Mouse (Mus musculus) cerebellum, adult 9-10 months (tissue): Measurements from ENCODE around the gene Kif26b.

Source experiments
- DNase-seq: peaks from one replicate; pipeline ENCODE4 v3.0.0; 2022

The Kif26b gene

DNA sequence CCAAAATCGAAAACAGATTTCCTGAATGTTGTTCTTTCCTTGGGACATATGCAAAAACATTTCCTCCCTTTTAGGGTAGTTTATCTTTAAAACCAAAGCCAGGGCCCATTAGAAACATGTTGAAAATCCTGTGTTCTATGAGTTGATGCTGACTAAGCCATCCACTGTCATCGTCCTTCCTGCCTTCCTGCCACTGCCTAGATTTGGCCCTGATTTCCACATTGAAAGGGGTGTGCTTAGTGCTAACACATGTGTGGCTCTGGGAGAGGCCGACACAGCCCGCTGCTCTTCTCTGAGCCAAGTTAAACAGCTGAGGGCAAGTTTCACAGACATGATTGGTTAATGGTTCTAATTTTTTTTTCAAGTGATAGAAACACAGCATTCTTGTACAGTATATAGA, 407.5 kb downstream of the Kif26b start:
- no peak for DNase-seq

DNA sequence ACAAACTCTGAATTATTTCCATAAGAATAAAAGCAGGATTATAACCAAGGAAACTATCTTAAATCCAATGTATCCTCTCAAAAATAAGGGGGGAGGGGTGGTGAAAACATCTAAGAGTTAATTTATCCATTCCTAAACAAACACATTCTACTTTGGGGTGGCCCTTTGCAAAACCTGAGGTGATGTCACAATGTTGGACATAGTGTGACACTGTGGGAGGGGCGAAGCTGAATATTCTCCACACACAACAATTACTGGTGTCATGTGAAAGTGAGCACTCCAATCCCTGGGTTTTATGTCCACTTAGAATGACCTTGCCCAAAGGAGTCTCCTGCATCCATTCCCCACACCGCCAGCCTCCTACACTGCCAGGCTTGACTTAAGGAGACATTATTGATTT, 408.1 kb downstream of the Kif26b start:
- DNase-seq = no peak

DNA sequence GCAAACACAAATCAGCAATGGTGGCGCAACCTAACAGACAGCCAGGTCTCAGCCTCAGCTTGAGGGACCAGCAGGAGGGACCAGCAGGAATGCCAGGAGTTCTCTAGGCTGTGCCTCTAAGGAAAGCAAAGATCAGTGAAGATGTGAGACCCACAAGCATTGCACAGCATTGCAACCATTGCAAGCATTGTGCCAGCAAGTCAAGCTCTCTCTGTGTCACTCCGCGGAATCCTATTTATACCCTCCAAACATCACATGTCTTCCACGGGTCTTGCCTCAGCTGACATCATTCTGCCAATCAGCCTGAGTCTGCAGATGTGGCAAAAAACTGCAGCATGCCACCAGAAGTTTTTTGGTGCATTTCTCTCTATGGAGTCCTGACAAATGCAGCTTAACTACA, 411.4 kb downstream of the Kif26b start:
- DNase-seq = no peak

DNA sequence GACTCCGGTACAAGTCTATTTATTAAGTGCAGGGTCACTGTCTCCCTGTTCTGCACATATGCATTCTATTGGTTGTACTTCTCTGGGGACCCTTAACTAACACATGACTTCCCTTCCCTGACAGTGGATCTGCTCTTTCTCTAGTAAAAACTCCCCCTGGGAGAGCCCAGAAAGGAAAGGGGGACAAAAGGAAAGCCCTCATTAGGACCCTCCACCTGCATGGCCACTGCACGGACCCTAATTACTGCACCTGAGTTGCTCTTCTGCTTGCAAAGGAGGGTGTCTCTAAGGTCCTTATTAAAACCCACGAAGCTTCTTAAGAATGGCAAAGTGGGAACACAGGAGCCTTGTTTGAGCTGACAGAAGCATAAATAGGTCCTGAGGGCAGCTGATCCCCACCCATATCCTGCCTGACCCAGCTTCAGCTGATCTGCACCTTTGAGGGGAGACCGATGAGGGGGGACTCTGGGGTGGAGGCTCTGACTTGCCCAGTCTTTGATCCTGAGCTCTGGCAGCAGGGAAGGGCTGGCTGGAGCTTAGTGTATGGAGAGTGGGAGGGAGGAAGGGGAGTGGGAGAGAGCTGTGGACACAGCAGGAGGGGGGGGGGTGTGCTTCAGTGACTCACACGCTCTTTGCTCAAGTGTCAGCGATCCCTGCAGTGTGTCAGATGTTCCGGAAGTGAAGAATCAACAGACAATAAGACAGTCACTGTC, 413.5 kb downstream of the Kif26b start:
- DNase-seq = no peak

DNA sequence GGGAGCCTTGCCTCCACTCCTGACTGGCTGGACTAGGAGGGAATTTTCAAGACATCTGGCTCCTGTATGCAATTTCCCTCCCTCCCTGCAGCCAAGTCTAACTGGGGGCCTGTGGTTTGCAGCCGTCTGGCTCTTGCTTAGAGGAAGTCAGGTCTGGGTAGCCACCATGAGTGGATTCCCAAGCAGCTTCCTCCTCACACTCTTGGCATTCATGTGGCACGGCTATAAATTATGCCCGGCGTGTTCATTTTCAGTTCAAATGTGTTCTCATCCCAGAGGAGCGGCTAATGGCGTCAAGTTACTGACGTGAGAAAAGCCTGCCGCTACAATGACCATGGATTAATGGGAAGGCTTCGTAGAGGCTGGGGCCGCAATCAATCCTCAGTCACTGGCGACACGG, 424.0 kb downstream of the Kif26b start:
- DNase-seq = no peak

DNA sequence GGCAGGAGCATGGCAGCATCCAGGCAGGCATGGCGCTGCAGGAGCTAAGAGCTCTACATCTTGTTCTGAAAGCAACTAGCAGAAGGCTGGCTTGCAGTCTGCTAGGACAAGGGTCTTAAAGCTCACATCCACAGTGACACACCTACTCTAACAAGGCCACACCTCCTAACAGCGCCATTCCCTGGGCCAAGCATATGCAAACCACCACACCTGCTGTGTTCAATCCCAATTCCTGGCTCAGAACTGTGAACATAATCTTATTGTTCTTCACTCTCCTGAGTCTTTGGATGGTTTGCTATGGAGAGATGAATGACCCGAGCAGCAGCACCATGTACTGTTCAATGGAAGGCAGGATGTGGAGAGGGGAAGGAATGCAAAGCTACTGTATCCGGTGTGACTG, 429.7 kb downstream of the Kif26b start:
- no peak for DNase-seq

DNA sequence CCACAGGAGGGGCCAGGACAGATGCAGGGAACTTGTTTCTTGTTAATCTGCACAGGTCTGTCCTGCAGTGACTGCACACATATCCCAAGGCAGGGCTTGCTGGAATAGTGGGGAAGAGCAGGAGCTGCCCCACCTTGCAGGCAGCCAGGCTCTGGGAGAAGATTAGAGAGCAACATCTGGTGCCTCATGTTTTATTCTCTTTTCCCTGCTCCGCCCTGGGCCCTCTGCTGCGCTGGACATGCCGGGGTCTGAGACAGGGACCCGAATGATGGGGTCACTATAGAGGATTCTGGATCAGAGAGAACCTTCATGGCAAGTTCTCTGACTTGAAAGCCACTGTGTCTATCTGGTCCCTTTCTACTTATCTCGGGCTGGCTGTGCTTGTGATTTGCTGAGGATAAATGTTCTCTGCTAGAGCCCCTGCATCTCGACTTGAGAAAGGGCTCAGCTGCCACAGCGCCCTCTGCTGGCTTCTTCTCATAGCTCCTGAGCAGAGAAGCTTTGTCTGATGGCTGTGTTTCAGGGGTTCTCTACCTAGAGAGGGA, 431.2 kb downstream of the Kif26b start:
- DNase-seq = peak; percentile 86

DNA sequence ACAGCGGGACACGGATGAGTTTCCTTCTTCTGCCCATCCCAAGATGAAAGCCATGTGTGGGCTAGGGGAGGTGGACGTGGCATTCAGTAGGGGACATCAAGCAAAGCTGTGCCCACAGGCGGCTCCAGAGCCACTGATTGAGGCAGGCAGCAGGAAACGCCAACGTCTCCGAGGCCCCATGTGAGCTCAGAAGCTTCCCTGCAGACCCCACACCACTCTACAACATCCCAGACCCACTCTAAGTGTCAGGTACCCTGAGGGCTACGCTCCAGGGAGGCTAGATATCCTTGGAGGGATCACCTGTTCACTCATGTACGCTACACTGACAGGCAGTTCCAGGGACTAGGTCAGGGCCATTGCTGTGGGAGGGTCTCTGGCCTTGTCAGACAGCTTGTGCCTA, 432.7 kb downstream of the Kif26b start:
- DNase-seq = no peak

DNA sequence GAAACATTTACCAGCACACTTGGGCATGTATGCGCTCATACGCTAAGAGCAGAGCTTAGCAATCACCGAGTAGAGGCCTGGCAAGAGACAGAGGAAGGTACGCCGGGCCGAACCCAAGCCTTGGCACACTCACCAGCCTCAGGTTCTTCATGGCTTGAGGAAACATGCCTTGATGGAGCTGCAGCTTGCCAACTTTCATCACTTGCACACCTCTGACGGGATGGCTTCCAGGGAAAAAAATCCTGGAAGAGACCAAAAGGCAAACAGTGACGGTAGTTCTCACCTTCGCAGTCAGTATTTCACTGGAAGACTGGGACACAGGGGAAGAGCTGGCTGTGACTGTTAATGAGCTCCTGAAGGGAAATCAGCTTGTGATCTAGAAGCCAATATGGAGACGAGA, 443.1 kb downstream of the Kif26b start:
- DNase-seq = peak; percentile 59

DNA sequence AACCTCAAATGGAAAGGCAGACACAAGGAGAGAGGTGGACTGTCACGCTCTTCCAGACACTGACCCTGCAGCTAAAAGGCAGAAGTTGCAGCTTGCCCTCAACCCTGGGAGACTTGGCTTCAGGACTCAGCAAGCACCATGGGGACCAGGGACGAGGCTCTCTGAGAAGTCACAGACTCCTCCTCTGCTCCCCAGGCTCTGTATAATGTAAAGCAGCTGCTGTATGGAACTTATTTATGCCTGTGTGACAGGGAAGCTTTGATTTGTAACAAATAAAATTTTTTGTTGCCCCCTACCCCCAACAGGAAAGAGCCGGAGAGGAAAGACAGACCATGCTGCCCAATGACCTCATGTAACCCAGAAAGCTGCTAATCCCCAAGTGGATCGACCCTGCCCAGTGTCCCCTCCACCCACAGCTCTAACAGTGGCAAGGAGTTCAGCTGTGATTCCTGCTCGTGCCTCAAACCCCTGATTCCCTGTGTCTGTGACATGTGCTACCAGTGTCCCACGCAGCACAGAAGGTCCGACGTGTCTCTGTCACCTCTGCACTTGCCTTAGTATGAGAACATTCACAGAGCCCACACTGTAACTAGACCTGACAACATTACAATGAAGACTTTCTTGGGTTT, 449.8 kb downstream of the Kif26b start:
- no peak for DNase-seq

DNA sequence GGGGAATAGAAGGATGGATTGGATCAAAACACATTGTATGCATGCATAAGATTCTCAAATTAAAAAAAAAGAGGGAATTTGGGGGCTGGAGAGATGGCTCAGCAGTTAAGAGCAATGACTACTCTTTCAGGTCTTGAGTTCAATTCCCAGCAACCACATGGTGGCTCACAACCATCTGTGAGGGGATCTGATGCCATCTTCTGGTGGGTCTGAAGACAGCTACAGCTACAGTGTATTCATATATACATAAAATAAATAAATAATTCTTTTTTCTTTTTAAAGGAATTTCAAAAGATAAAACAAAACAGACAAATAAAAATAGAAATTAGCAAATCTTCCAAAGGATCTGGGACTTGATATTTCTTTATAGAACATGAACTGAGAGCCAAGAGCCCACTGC, 451.3 kb downstream of the Kif26b start:
- DNase-seq = no peak

DNA sequence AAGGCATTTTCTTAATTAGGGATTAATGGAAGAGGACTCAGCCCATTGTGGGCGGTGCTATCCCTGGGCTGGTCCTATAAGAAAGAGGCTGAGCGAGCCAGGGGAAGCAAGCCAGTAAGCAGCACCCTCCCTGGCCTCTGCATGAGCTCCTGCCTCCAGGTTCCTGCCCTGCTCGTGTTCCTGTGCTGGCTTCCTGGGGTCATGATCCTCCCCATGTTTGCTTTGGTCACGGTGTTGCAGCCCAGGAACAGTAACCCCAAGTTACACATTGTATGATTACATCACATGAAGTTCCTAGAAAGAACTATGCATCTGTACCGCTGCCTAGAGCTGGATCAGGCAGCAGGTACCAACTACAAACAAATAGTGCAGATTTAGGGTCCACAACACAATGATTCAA, 452.7 kb downstream of the Kif26b start:
- DNase-seq = no peak

DNA sequence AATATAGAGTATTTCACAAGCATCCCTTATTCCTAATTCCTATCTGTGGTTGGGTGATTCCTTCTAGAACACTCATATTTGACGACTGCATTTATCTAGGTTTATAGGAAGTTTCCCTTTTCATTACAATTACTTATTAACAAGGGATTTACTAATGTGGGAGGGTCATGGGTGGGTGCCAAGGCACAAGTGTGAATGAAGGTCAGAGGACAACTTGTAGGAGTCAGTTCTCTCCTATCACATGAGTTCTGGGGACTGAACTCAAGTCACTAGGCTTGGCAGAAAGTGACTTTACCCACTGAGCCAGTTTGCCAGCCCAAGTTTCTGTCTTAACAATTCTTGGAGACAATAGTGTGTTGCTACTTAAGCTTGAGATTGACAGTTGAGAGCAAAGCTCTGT, 459.3 kb downstream of the Kif26b start:
- DNase-seq = no peak
